Mouse (Mus musculus) hindbrain, embryonic 10.5 days (tissue): ENCODE measurements around the gene Gpank1. TPM values are rescaled to one million over a fixed set of nuclear protein-coding genes. Genes with fewer than 3 reads are reported as not detected.

Experiments used
- DNase-seq: peaks from one replicate; pipeline ENCODE4 v3.0.0-alpha.2; 2017; ENCODE audit warnings: low spot score
- H3K27ac ChIP-seq: fragments of 300-500 bp; sonication (generic); 2 replicates; pipeline ENCODE4 v1.5.1; 2016; ENCODE audit warnings: mild to moderate bottlenecking, moderate library complexity
- H3K27me3 ChIP-seq: fragments of 300-500 bp; sonication (generic); 2 replicates; pipeline ENCODE4 v1.6.1; 2016; ENCODE audit warnings: mild to moderate bottlenecking; ENCODE audit not compliant: poor library complexity, insufficient read depth, severe bottlenecking
- H3K36me3 ChIP-seq: fragments of 300-500 bp; sonication (generic); 2 replicates; pipeline ENCODE4 v1.6.1; 2016; ENCODE audit warnings: mild to moderate bottlenecking, moderate library complexity
- H3K4me1 ChIP-seq: fragments of 300-500 bp; sonication (generic); replicated peaks from 2 replicates; pipeline ENCODE4 v1.6.1; 2016; ENCODE audit warnings: mild to moderate bottlenecking
- H3K4me3 ChIP-seq: fragments of 300-500 bp; sonication (generic); 2 replicates; pipeline ENCODE4 v1.5.1; 2016; ENCODE audit warnings: mild to moderate bottlenecking, moderate library complexity
- H3K9me3 ChIP-seq: fragments of 300-500 bp; sonication (generic); 2 replicates; pipeline ENCODE4 v1.6.1; 2016; ENCODE audit warnings: mild to moderate bottlenecking, moderate library complexity
- WGBS: fragments of 180-500 bp; shearing (Covaris S2); methylation state at CpG from one replicate; pipeline ENCODE4 v1.1.7; 2016; 5-methylcytosine and 5-hydroxymethylcytosine counted together
- polyA plus RNA-seq: library from polyadenylated mRNA; unstranded; fragments of >200 nt; fragmentation: Nextera tagmentation; extraction: Ambion mirVana; gene quantifications from 2 replicates; pipeline ENCODE4 v1.2.1, GENCODE M21; 2016

The Gpank1 gene
- 33.1 and 33.5 TPM in 2 replicates for polyA plus RNA-seq

DNA sequence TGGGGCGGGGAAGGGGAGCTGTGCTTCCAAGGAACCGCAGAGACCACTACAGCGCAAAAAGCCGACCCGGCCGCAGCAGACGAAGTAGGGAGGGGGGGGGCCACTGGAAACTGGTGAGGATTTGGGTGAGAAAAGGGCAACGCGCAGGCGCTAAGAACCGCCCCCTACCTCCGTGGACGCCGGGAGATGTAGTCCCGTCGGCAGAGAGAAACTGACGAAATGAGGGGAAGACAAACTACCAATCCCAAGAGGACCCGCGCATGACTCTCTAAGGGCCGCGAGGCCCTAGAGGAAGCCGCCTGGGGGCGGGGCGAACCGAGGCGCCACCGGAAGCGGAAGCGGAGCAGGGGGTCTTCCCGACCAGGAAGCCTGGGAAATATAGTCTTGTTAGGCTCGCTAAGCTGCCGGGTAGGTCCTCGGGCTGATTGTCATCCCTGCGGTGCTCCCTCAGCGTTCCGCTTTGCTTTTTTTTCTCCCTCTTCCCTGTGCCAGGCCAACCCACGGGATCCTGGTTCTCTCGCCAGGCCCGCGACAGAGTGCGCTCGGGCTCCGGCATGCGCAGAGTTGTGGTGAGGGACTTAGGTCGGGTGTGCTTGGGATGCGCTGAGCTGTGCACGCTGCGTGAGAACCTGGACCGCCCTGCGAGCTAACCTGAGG is at the start of gene Gpank1:
Gpank1 (plus strand) TSS at position 313 of the 657 bp plus-strand sequence.
- WGBS: under 1% methylated on average over 50 of the region's 50 CpGs
- H3K27me3 ChIP-seq: no peaks in the 10 kb centered on the region
- peak; percentile 99 for DNase-seq

GRCm38 (mm10) chr17:35074097-35074496 is 47.2 kb upstream of the Gpank1 start:
- no peak for DNase-seq
- Histone ChIP-seq H3K36me3 (no peaks in the 10 kb centered on the region), H3K27me3 (peaks cover 8% of the 10 kb centered on the region; the same call in 1 of the 2 replicates), H3K4me1 (peaks cover 28% of the 10 kb centered on the region), H3K9me3 (no peaks in the 10 kb centered on the region), H3K4me3 (no peak overlapping the region), H3K27ac (peak overlapping the region; percentile 50)
- WGBS: 56% methylated on average over 17 of the region's 17 CpGs

More for the DNA sequence above, at the start of gene Gpank1:
- Histone ChIP-seq H3K36me3 (peaks cover 60% of the 10 kb centered on the region), H3K4me1 (peaks cover 42% of the 10 kb centered on the region), H3K27ac (peak within 1 kb of the TSS; percentile 93), H3K4me3 (peak within 1 kb of the TSS; percentile 98), H3K9me3 (no peaks in the 10 kb centered on the region)

- Histone ChIP-seq H3K4me1 (peaks cover 41% of the 10 kb centered on the region), H3K36me3 (no peaks in the 10 kb centered on the region), H3K27me3 (peaks cover 15% of the 10 kb centered on the region), H3K9me3 (no peaks in the 10 kb centered on the region), H3K4me3 (peak within 1 kb of the TSS; percentile 45), H3K27ac (peak within 1 kb of the TSS; percentile 82)
- WGBS: 25% methylated on average over 10 of the region's 10 CpGs
- no peak for DNase-seq
Observed at GRCm38 (mm10) chr17:35076507-35077176, 44.6 kb upstream of the Gpank1 start, which contains the start of gene Ly6g6e. Gene Ly6g6e, plus strand, starts transcription at chr17:35076902.

- 43% methylated on average over 2 of the region's 2 CpGs for WGBS
- Histone ChIP-seq H3K27ac (peak overlapping the region; percentile 82), H3K4me1 (peaks cover 41% of the 10 kb centered on the region), H3K36me3 (no peaks in the 10 kb centered on the region), H3K4me3 (peak overlapping the region; percentile 45), H3K9me3 (no peaks in the 10 kb centered on the region), H3K27me3 (peaks cover 15% of the 10 kb centered on the region)
- DNase-seq: no peak
Observed at GRCm38 (mm10) chr17:35077285-35077684, 44.0 kb upstream of the Gpank1 start.

- Histone ChIP-seq H3K9me3 (no peaks in the 10 kb centered on the region), H3K4me3 (peak within 1 kb of the TSS; percentile 45), H3K27me3 (peaks cover 15% of the 10 kb centered on the region), H3K36me3 (no peaks in the 10 kb centered on the region), H3K4me1 (peaks cover 41% of the 10 kb centered on the region), H3K27ac (peak within 1 kb of the TSS; percentile 82)
- 9% methylated on average over 14 of the region's 14 CpGs for WGBS
- peak; percentile 59 for DNase-seq
Observed at GRCm38 (mm10) chr17:35077786-35078233, 43.4 kb upstream of the Gpank1 start, which contains the start of gene Ly6g6d. Gene Ly6g6d, minus strand, starts transcription at chr17:35078065.

DNA sequence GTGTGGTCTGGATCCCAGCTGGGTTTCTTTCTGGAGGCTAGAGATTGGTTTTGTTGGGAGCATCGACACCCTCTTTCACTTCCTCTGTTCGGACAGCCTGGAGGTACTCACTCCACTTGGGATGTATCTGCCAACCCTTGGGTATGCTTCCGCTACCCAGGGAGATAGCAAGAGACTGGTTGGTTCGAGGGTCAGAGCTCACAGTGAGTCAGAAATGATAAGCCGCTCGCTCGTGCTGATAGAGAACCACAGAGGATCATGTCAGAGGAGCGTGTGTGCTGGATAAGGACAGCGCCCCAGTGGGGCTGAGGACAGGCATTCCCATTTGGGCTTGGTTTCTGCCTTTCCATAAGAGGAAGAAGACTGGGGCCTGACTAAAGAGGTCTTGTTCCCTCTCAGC is 41.5 kb upstream of the Gpank1 start:
- WGBS: 71% methylated on average over 9 of the region's 9 CpGs
- Histone ChIP-seq H3K4me3 (no peak overlapping the region), H3K4me1 (peaks cover 41% of the 10 kb centered on the region), H3K27me3 (peaks cover 11% of the 10 kb centered on the region), H3K36me3 (no peaks in the 10 kb centered on the region), H3K9me3 (no peaks in the 10 kb centered on the region), H3K27ac (no peak overlapping the region)
- no peak for DNase-seq

- WGBS: 71% methylated on average over 6 of the region's 6 CpGs
- no peaks in the 10 kb centered on the region for H3K36me3 ChIP-seq
- no peak for DNase-seq
- no peak overlapping the region for H3K27ac ChIP-seq
- H3K27me3 ChIP-seq: peaks cover 11% of the 10 kb centered on the region
- H3K4me1 ChIP-seq: peaks cover 41% of the 10 kb centered on the region
- H3K4me3 ChIP-seq: no peak overlapping the region
- H3K9me3 ChIP-seq: no peaks in the 10 kb centered on the region
Observed at GRCm38 (mm10) chr17:35080248-35080647, 41.0 kb upstream of the Gpank1 start.

DNA sequence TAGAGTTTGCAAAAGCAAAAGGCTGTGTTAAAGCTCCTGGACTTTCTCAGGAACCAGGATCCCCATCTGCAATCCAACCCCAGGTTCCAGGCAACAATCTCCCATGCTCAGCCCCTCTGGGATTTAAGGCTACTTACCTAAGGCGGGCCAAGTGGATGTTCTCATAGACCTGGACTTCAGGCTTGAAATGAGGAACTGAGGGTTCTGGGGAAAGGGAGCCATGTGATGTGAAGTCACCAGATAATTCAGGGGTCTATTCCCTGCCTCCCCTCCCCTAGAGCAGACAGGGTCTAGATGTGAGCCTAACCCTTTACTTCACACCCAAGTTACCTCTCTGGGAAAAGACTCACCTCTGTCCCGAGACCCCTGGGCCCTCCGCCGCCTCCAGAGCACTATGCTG is 40.5 kb upstream of the Gpank1 start:
- DNase-seq: no peak
- peaks cover 11% of the 10 kb centered on the region for H3K27me3 ChIP-seq
- peaks cover 41% of the 10 kb centered on the region for H3K4me1 ChIP-seq
- H3K27ac ChIP-seq: no peak overlapping the region
- no peaks in the 10 kb centered on the region for H3K9me3 ChIP-seq
- WGBS: 77% methylated on average over 4 of the region's 4 CpGs
- no peaks in the 10 kb centered on the region for H3K36me3 ChIP-seq
- H3K4me3 ChIP-seq: no peak overlapping the region

DNA sequence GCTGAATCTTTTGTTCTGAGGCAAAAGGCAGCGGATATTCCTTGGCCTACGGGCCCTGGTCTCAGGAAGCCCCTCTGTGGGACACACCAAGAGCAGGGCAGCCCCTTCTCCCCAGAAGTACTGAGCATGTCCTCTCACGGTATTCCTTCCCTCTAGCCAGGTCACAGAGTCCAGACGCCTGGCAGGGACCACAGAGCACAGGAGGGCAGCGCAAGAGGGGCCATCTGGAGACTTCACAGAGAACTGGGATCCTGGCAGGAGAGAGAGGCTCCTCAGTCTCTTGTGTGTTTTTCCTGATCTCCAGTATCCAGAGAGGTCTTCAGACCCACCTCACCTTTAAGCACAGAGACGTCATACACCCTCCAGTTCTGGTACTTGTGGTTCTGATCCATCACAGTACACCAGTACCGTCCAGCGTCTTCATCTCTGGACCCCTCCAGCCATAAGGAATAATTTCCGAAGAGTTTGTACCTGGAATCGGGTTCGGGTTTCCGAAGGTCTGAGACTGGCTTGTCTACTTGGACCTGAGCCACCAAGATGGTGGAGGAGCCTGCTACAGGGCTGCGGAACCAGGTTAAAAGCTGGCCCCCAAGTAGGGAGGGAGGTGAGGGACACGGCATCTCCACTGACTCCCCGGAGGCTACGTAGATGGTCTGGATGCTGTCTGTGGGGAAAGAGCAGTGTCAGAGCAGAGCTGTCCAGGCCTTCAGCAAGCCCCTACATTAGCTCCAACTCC is 38.2 kb upstream of the Gpank1 start:
- no peaks in the 10 kb centered on the region for H3K9me3 ChIP-seq
- H3K4me3 ChIP-seq: no peak overlapping the region; the same call in 1 of the 2 replicates
- no peak overlapping the region for H3K27ac ChIP-seq
- H3K36me3 ChIP-seq: no peaks in the 10 kb centered on the region
- peaks cover 11% of the 10 kb centered on the region for H3K27me3 ChIP-seq
- peaks cover 21% of the 10 kb centered on the region for H3K4me1 ChIP-seq
- WGBS: 87% methylated on average over 16 of the region's 16 CpGs
- DNase-seq: no peak

GRCm38 (mm10) chr17:35083929-35084497 is 37.2 kb upstream of the Gpank1 start:
- no peak overlapping the region for H3K27ac ChIP-seq
- no peak overlapping the region for H3K4me3 ChIP-seq
- WGBS: 83% methylated on average over 3 of the region's 3 CpGs
- H3K9me3 ChIP-seq: no peaks in the 10 kb centered on the region
- H3K4me1 ChIP-seq: peaks cover 18% of the 10 kb centered on the region
- no peak for DNase-seq
- peaks cover 7% of the 10 kb centered on the region for H3K27me3 ChIP-seq
- H3K36me3 ChIP-seq: no peaks in the 10 kb centered on the region

- DNase-seq: no peak
- no peaks in the 10 kb centered on the region for H3K36me3 ChIP-seq
- WGBS: 85% methylated on average over 7 of the region's 7 CpGs
- H3K9me3 ChIP-seq: no peaks in the 10 kb centered on the region
- H3K27me3 ChIP-seq: peaks cover under 1% of the 10 kb centered on the region; the same call in 1 of the 2 replicates
- H3K27ac ChIP-seq: no peak within 1 kb of the TSS
- H3K4me3 ChIP-seq: no peak within 1 kb of the TSS
- peaks cover 23% of the 10 kb centered on the region for H3K4me1 ChIP-seq
Observed at GRCm38 (mm10) chr17:35085208-35085865, 35.9 kb upstream of the Gpank1 start, which contains the start of gene Ly6g6f. Gene Ly6g6f, minus strand, starts transcription at chr17:35085610.

GRCm38 (mm10) chr17:35088151-35088550 is 33.1 kb upstream of the Gpank1 start:
- 55% methylated on average over 2 of the region's 2 CpGs for WGBS
- H3K36me3 ChIP-seq: peaks cover 27% of the 10 kb centered on the region
- no peak overlapping the region for H3K4me3 ChIP-seq
- no peaks in the 10 kb centered on the region for H3K27me3 ChIP-seq
- peaks cover 18% of the 10 kb centered on the region for H3K4me1 ChIP-seq
- no peak overlapping the region for H3K27ac ChIP-seq
- no peak for DNase-seq
- no peaks in the 10 kb centered on the region for H3K9me3 ChIP-seq
